Mouse (Mus musculus): ENCODE measurements around the gene Ptprg. TPM values are rescaled to one million over a fixed set of nuclear protein-coding genes. Genes with fewer than 3 reads are reported as not detected.

Ptprg gene
- polyA plus RNA-seq, 1 experiment from 2014 or later: 27.1 TPM

DNA sequence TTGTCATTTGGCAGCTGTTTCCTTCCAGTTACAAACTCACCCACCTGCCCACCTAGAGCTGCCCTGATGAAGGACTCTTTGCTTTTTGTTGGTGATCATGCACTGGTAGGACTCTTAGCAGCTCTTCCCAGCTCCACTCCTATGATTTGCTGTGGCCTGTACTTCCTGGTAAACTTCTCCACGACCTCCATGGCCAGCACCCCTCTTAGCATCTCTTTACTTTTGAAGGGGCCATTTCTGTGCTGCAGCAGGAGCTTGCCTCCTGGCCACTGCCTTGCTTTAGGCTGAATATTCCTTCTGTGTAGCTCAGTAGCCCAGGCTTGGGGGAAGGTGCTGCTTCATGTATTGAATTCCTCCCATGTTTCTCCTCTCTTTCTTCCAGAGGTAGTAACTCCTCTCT lies 517.0 kb downstream of the Ptprg start:
- H3K27me3 ChIP-seq (replicated peaks; ENCODE audit: control insufficient read depth, insufficient read depth, low read length): no peaks in the 10 kb centered on the region
- no peak for DNase-seq (ENCODE audit: low spot score)
- ATAC-seq: no peak
- H3K4me3 ChIP-seq (ENCODE audit: low read depth, low read length): no peak overlapping the region
- H3K36me3 ChIP-seq (ENCODE audit: control insufficient read depth, insufficient read depth, low read length): no peaks in the 10 kb centered on the region
- no peaks in the 10 kb centered on the region for H3K4me1 ChIP-seq (ENCODE audit: control insufficient read depth, insufficient read depth, low read length)
- no peak overlapping the region for H3K27ac ChIP-seq (ENCODE audit: low read depth, low read length)
- H3K9me3 ChIP-seq (replicated peaks; ENCODE audit: control insufficient read depth, low read length): no peaks in the 10 kb centered on the region
- no peak overlapping the region for H3K4me2 ChIP-seq (ENCODE audit: low read length)
- no peak overlapping the region for H3K9ac ChIP-seq (ENCODE audit: low read length)
- WGBS: 61% methylated on average over 1 of the region's 1 CpGs

DNA sequence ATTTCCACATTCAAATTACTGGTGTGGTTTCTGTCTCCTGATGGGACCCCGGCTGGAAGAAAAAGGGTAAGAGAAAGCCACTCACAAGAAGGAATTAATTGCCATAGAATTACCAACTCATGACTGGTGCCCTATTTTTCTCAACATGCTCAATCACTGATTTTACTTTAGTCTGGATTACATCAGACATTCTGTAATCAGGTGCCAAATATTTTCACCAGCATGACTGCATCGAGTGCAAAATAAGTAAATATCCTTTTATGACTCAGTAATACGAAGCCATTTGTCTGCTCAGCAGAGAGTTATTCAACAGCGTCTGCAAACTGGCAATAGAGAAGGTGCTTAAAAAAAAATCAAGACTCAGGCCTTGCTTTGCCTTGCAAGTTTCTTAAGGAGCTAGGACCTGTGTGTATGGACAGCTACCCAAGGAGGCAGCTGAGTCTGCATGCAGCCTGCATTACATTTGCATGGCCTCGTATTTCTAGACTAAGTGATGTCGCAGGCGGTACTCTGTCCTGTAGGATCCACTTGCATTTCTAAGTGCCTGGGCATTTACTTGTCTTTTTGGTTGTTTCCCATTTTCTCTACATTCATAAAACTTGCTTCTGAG lies 517.6 kb downstream of the Ptprg start:
- Histone ChIP-seq H3K27ac (ENCODE audit: low read depth, low read length) (no peak overlapping the region), H3K4me2 (ENCODE audit: low read length) (no peak overlapping the region), H3K27me3 (replicated peaks; ENCODE audit: control insufficient read depth, insufficient read depth, low read length) (no peaks in the 10 kb centered on the region), H3K36me3 (ENCODE audit: control insufficient read depth, insufficient read depth, low read length) (no peaks in the 10 kb centered on the region), H3K9ac (ENCODE audit: low read length) (no peak overlapping the region), H3K4me1 (ENCODE audit: control insufficient read depth, insufficient read depth, low read length) (no peaks in the 10 kb centered on the region), H3K9me3 (replicated peaks; ENCODE audit: control insufficient read depth, low read length) (no peaks in the 10 kb centered on the region), H3K4me3 (ENCODE audit: low read depth, low read length) (no peak overlapping the region)
- WGBS: 55% methylated on average over 7 of the region's 7 CpGs
- DNase-seq (ENCODE audit: low spot score): peak; percentile 29
- ATAC-seq: no peak

GRCm38 (mm10) chr14:12072026-12072861 lies 518.9 kb downstream of the Ptprg start:
- no peak overlapping the region for H3K4me3 ChIP-seq (ENCODE audit: low read depth, low read length)
- ATAC-seq (no peak), DNase-seq (ENCODE audit: low spot score) (no peak)
- no peaks in the 10 kb centered on the region for H3K4me1 ChIP-seq (ENCODE audit: control insufficient read depth, insufficient read depth, low read length)
- whole genome bisulfite sequencing: 91% methylated on average over 7 of the region's 7 CpGs
- H3K4me2 ChIP-seq (ENCODE audit: low read length): no peak overlapping the region
- no peaks in the 10 kb centered on the region for H3K36me3 ChIP-seq (ENCODE audit: control insufficient read depth, insufficient read depth, low read length)
- no peaks in the 10 kb centered on the region for H3K9me3 ChIP-seq (replicated peaks; ENCODE audit: control insufficient read depth, low read length)
- no peak overlapping the region for H3K9ac ChIP-seq (ENCODE audit: low read length)
- H3K27ac ChIP-seq (ENCODE audit: low read depth, low read length): no peak overlapping the region
- H3K27me3 ChIP-seq (replicated peaks; ENCODE audit: control insufficient read depth, insufficient read depth, low read length): no peaks in the 10 kb centered on the region

GRCm38 (mm10) chr14:12073408-12074107 lies 520.2 kb downstream of the Ptprg start:
- Histone ChIP-seq H3K4me1 (ENCODE audit: control insufficient read depth, insufficient read depth, low read length) (no peaks in the 10 kb centered on the region), H3K4me3 (ENCODE audit: low read depth, low read length) (no peak overlapping the region), H3K27ac (ENCODE audit: low read depth, low read length) (no peak overlapping the region), H3K4me2 (ENCODE audit: low read length) (no peak overlapping the region), H3K27me3 (replicated peaks; ENCODE audit: control insufficient read depth, insufficient read depth, low read length) (no peaks in the 10 kb centered on the region), H3K9me3 (replicated peaks; ENCODE audit: control insufficient read depth, low read length) (no peaks in the 10 kb centered on the region), H3K36me3 (ENCODE audit: control insufficient read depth, insufficient read depth, low read length) (no peaks in the 10 kb centered on the region), H3K9ac (ENCODE audit: low read length) (no peak overlapping the region)
- 77% methylated on average over 2 of the region's 2 CpGs for WGBS
- DNase-seq (ENCODE audit: low spot score) (no peak), ATAC-seq (no peak)

DNA sequence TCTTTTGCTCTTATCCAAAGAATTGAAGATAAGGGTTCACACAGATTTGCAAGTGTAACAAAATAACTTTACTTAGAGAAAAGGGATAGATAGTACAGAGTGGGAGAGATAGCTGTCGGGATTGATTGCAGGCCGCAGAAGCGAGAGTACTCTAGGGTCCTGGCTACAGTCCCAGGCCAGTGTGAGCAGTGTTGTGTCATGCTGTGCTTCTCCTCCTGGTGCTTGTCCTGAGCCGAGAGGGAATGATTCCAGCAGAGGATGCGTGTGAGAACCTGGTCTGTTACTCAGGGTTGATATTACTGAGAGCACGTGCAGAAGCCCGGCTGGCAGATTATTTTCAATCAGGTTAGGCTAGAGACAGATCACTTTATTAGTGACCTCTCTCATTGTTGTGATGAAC lies 523.9 kb downstream of the Ptprg start:
- H3K4me1 ChIP-seq (ENCODE audit: control insufficient read depth, insufficient read depth, low read length): no peaks in the 10 kb centered on the region
- 84% methylated on average over 7 of the region's 7 CpGs for WGBS
- no peak overlapping the region for H3K4me2 ChIP-seq (ENCODE audit: low read length)
- H3K9ac ChIP-seq (ENCODE audit: low read length): no peak overlapping the region
- no peak for DNase-seq (ENCODE audit: low spot score)
- H3K27me3 ChIP-seq (replicated peaks; ENCODE audit: control insufficient read depth, insufficient read depth, low read length): no peaks in the 10 kb centered on the region
- no peaks in the 10 kb centered on the region for H3K36me3 ChIP-seq (ENCODE audit: control insufficient read depth, insufficient read depth, low read length)
- H3K4me3 ChIP-seq (ENCODE audit: low read depth, low read length): no peak overlapping the region
- no peak for ATAC-seq
- H3K27ac ChIP-seq (ENCODE audit: low read depth, low read length): no peak overlapping the region
- H3K9me3 ChIP-seq (replicated peaks; ENCODE audit: control insufficient read depth, low read length): no peaks in the 10 kb centered on the region

DNA sequence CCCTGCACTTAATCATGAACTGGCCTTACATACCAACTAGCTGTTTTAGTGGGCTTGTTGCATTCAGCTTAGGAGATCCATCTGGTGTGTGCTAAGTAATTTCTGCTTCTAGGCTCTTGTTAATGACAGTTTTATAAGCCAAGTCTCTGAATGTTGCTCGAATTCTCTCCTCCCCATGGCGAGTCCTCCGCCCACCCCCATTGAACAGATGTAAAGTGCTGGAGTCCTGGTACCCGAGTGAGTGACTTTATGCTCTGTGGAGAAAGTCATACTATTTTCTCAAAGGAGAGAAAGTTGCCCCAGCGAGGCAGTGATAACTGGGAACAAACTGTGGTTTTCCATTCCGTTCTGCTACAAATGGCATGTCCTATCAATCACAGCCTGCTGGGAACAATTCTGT lies 525.9 kb downstream of the Ptprg start:
- H3K4me1 ChIP-seq (ENCODE audit: control insufficient read depth, insufficient read depth, low read length): peaks cover 5% of the 10 kb centered on the region; the same call in 1 of the 2 replicates
- H3K4me2 ChIP-seq (ENCODE audit: low read length): no peak overlapping the region
- WGBS: 51% methylated on average over 6 of the region's 6 CpGs
- H3K9ac ChIP-seq (ENCODE audit: low read length): no peak overlapping the region
- ATAC-seq (no peak), DNase-seq (ENCODE audit: low spot score) (no peak)
- no peak overlapping the region for H3K4me3 ChIP-seq (ENCODE audit: low read depth, low read length)
- no peaks in the 10 kb centered on the region for H3K27me3 ChIP-seq (replicated peaks; ENCODE audit: control insufficient read depth, insufficient read depth, low read length)
- H3K9me3 ChIP-seq (replicated peaks; ENCODE audit: control insufficient read depth, low read length): no peaks in the 10 kb centered on the region
- H3K36me3 ChIP-seq (ENCODE audit: control insufficient read depth, insufficient read depth, low read length): no peaks in the 10 kb centered on the region
- H3K27ac ChIP-seq (ENCODE audit: low read depth, low read length): no peak overlapping the region

GRCm38 (mm10) chr14:12079833-12080401 lies 526.6 kb downstream of the Ptprg start:
- H3K9ac ChIP-seq (ENCODE audit: low read length): no peak overlapping the region
- DNase-seq (ENCODE audit: low spot score) (peak; percentile 20), ATAC-seq (0 out of 2 replicates have a peak, but pooled peaks have one; percentile 21)
- 5% methylated on average over 4 of the region's 4 CpGs for WGBS
- H3K4me3 ChIP-seq (ENCODE audit: low read depth, low read length): no peak overlapping the region
- no peak overlapping the region for H3K4me2 ChIP-seq (ENCODE audit: low read length)
- no peak overlapping the region for H3K27ac ChIP-seq (ENCODE audit: low read depth, low read length)
- peaks cover 5% of the 10 kb centered on the region; the same call in 1 of the 2 replicates for H3K4me1 ChIP-seq (ENCODE audit: control insufficient read depth, insufficient read depth, low read length)
- no peaks in the 10 kb centered on the region for H3K27me3 ChIP-seq (replicated peaks; ENCODE audit: control insufficient read depth, insufficient read depth, low read length)
- no peaks in the 10 kb centered on the region for H3K9me3 ChIP-seq (replicated peaks; ENCODE audit: control insufficient read depth, low read length)
- H3K36me3 ChIP-seq (ENCODE audit: control insufficient read depth, insufficient read depth, low read length): no peaks in the 10 kb centered on the region

- H3K36me3 ChIP-seq (ENCODE audit: control insufficient read depth, insufficient read depth, low read length): no peaks in the 10 kb centered on the region
- H3K4me1 ChIP-seq (ENCODE audit: control insufficient read depth, insufficient read depth, low read length): peaks cover 12% of the 10 kb centered on the region; the same call in 1 of the 2 replicates
- DNase-seq (ENCODE audit: low spot score): peak; percentile 46
- WGBS: 27% methylated on average over 6 of the region's 6 CpGs
- H3K9ac ChIP-seq (ENCODE audit: low read length): peak overlapping the region; percentile 3; the same call in 1 of the 2 replicates
- no peaks in the 10 kb centered on the region for H3K9me3 ChIP-seq (replicated peaks; ENCODE audit: control insufficient read depth, low read length)
- no peaks in the 10 kb centered on the region for H3K27me3 ChIP-seq (replicated peaks; ENCODE audit: control insufficient read depth, insufficient read depth, low read length)
- no peak overlapping the region for H3K4me2 ChIP-seq (ENCODE audit: low read length)
- H3K27ac ChIP-seq (ENCODE audit: low read depth, low read length): no peak overlapping the region
- no peak overlapping the region for H3K4me3 ChIP-seq (ENCODE audit: low read depth, low read length)
- no peak; the same call in 1 of the 2 replicates for ATAC-seq
Observed at GRCm38 (mm10) chr14:12082131-12082921, 529.0 kb downstream of the Ptprg start.

Data from forebrain, embryonic 14.5 days (tissue).